Mouse (Mus musculus): ENCODE data around the gene Mfsd9. TPM values are rescaled to one million over a fixed set of nuclear protein-coding genes. Genes with fewer than 3 reads are reported as not detected.

Mfsd9 gene
- polyA plus RNA-seq (2012; rRNA removed), result 5.9 and 6.1 TPM in 2 replicates

- no peak for DNase-seq (ENCODE audit: low read depth)
Observed at GRCm38 (mm10) chr1:40790324-40791141, at the start of gene Mfsd9. Gene Mfsd9, minus strand, starts transcription at chr1:40790687.

- no peak for DNase-seq (ENCODE audit: low read depth)
Observed at GRCm38 (mm10) chr1:40835468-40835867, 45.0 kb upstream of the Mfsd9 start.

- no peak for DNase-seq (ENCODE audit: low read depth)
Observed at GRCm38 (mm10) chr1:40830712-40831507, 40.4 kb upstream of the Mfsd9 start.

- peak; percentile 31 for DNase-seq (ENCODE audit: low read depth)
Observed at GRCm38 (mm10) chr1:40829213-40829914, 38.9 kb upstream of the Mfsd9 start.

- DNase-seq (ENCODE audit: low read depth), result no peak
Observed at GRCm38 (mm10) chr1:40825826-40826225, 35.3 kb upstream of the Mfsd9 start.

GRCm38 (mm10) chr1:40824936-40825335 is 34.4 kb upstream of the Mfsd9 start:
- DNase-seq (ENCODE audit: low read depth), result no peak

GRCm38 (mm10) chr1:40824517-40824916 is 34.0 kb upstream of the Mfsd9 start:
- no peak for DNase-seq (ENCODE audit: low read depth)

GRCm38 (mm10) chr1:40815071-40815845 is 24.8 kb upstream of the Mfsd9 start:
- DNase-seq (ENCODE audit: low read depth), result no peak

GRCm38 (mm10) chr1:40808643-40809042 is 18.2 kb upstream of the Mfsd9 start:
- DNase-seq (ENCODE audit: low read depth), result no peak

- no peak for DNase-seq (ENCODE audit: low read depth)
Observed at GRCm38 (mm10) chr1:40805891-40806290, 15.4 kb upstream of the Mfsd9 start.

GRCm38 (mm10) chr1:40805351-40805750 is 14.9 kb upstream of the Mfsd9 start, which contains the start of gene Tmem182:
Gene Tmem182, plus strand, starts transcription at chr1:40805601.
- DNase-seq (ENCODE audit: low read depth), result no peak

GRCm38 (mm10) chr1:40804118-40804517 is 13.6 kb upstream of the Mfsd9 start:
- no peak for DNase-seq (ENCODE audit: low read depth)

- no peak for DNase-seq (ENCODE audit: low read depth)
Observed at GRCm38 (mm10) chr1:40802759-40803158, 12.3 kb upstream of the Mfsd9 start.

- no peak for DNase-seq (ENCODE audit: low read depth)
Observed at GRCm38 (mm10) chr1:40800908-40801307, 10.4 kb upstream of the Mfsd9 start.

- no peak for DNase-seq (ENCODE audit: low read depth)
Observed at GRCm38 (mm10) chr1:40799121-40799520, 8.6 kb upstream of the Mfsd9 start.

GRCm38 (mm10) chr1:40797348-40797747 is 6.9 kb upstream of the Mfsd9 start:
- no peak for DNase-seq (ENCODE audit: low read depth)

GRCm38 (mm10) chr1:40795508-40795907 is 5.0 kb upstream of the Mfsd9 start:
- DNase-seq (ENCODE audit: low read depth), result no peak

GRCm38 (mm10) chr1:40789666-40790233 is 737 bp downstream of the Mfsd9 start:
- DNase-seq (ENCODE audit: low read depth), result peak; percentile 95

- no peak for DNase-seq (ENCODE audit: low read depth)
Observed at GRCm38 (mm10) chr1:40788956-40789355, 1.5 kb downstream of the Mfsd9 start.

- DNase-seq (ENCODE audit: low read depth), result no peak
Observed at GRCm38 (mm10) chr1:40785876-40786445, 4.5 kb downstream of the Mfsd9 start.

- DNase-seq (ENCODE audit: low read depth), result no peak
Observed at GRCm38 (mm10) chr1:40784306-40784705, 6.2 kb downstream of the Mfsd9 start.
